Mouse (Mus musculus): ENCODE measurements around the gene Pecam1. TPM values are rescaled to one million over a fixed set of nuclear protein-coding genes. Genes with fewer than 3 reads are reported as not detected.
"Not testable (repeated sequence)": the region's sequence is repeated elsewhere in the genome, so short reads cannot be mapped to it uniquely, and the experiment has no call there.

Gene Pecam1
- polyA plus RNA-seq, 1 experiment from 2014 or later: 20.6 TPM

DNA sequence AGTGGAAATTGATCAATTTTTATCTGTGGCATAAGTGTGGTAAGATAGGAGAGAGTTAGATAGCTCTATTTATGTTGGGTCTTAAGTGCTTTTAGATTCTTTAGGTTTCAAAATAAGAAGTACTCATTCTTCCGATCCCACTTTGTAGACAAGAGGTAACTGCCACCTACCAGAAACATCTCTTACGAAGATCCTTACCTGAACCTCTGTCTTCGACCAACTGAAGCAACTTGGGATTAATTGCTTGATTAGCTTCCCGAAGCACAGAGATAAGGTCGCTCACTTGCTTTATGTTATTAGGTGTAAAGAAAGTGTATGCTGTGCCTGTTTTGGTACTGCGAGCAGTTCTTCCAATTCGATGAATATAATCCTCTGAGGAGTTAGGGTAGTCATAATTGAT lies 31.8 kb upstream of the Pecam1 start:
- Histone ChIP-seq H3K36me3 (peaks cover 66% of the 10 kb centered on the region), H3K4me1 (replicated peaks) (peaks cover 68% of the 10 kb centered on the region)
- not testable (repeated sequence) for H3K27me3 ChIP-seq; H3K9me3 ChIP-seq; H3K4me3 ChIP-seq; H3K9ac ChIP-seq; H3K27ac ChIP-seq (replicated peaks); H3K4me2 ChIP-seq; ATAC-seq (ENCODE audit: low read depth)
- 91% methylated on average over 7 of the region's 7 CpGs for WGBS

- peaks cover 67% of the 10 kb centered on the region for H3K36me3 ChIP-seq
- no peaks in the 10 kb centered on the region for H3K27me3 ChIP-seq
- no peaks in the 10 kb centered on the region for H3K9me3 ChIP-seq
- no peak overlapping the region for H3K4me2 ChIP-seq
- no peak overlapping the region for H3K27ac ChIP-seq (replicated peaks)
- no peak overlapping the region for H3K4me3 ChIP-seq
- WGBS: 81% methylated on average over 6 of the region's 6 CpGs
- no peak overlapping the region for H3K9ac ChIP-seq
- ATAC-seq (ENCODE audit: low read depth): no peak
- peaks cover 55% of the 10 kb centered on the region for H3K4me1 ChIP-seq (replicated peaks)
Measured at GRCm38 (mm10) chr11:106780590-106781220, 30.3 kb upstream of the Pecam1 start.

- no peaks in the 10 kb centered on the region for H3K27me3 ChIP-seq
- peak; percentile 12 for ATAC-seq (ENCODE audit: low read depth)
- H3K4me3 ChIP-seq: no peak overlapping the region
- H3K4me2 ChIP-seq: peak overlapping the region; percentile 91
- H3K36me3 ChIP-seq: peaks cover 65% of the 10 kb centered on the region
- WGBS: 71% methylated on average over 4 of the region's 4 CpGs
- H3K27ac ChIP-seq (replicated peaks): peak overlapping the region; percentile 94; the same call in 1 of the 2 replicates
- no peaks in the 10 kb centered on the region for H3K9me3 ChIP-seq
- H3K9ac ChIP-seq: no peak overlapping the region
- H3K4me1 ChIP-seq (replicated peaks): peaks cover 49% of the 10 kb centered on the region
Measured at GRCm38 (mm10) chr11:106780089-106780425, 29.6 kb upstream of the Pecam1 start.

DNA sequence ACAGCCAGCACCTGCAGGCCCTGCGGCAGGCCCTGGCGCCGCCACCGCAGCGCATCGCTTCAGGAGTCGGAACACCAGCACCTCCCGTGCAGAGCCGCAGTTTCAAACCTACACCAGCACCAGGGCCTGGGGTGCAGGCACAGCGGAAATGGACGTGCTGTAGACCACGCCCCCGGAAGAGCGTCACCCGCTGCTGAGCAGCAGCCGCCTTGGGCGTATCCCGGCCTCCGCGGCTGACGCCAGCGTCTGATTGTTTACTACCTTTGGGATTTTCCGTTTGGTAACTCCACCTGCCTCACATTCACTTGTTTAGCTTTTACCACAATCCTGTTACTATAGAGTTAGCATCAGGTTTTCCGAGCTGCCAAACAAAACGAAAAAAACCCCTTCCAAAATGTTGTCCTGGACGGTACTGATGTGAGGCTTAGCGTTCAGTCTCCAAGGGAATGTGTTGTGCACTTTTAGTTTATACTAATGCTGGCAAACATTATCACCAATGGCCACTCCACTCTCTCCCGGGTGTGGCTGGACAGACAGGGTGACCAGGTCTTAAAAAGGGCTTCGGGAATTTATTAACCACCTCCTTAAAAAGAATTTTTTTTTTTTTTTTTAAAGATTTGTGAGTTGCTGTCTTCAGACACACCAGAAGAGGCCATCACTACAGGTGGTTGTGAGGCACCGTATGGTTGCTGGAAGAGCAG lies 29.1 kb upstream of the Pecam1 start, which contains the start of gene Polg2:
TSS of gene Polg2 (minus strand) at position 150 of the 701 bp plus-strand sequence.
- peak; percentile 99 for ATAC-seq (ENCODE audit: low read depth)
- WGBS: 1% methylated on average over 30 of the region's 30 CpGs
- peaks cover 65% of the 10 kb centered on the region for H3K36me3 ChIP-seq
- H3K9ac ChIP-seq: peak within 1 kb of the TSS; percentile 94
- no peaks in the 10 kb centered on the region for H3K27me3 ChIP-seq
- peak within 1 kb of the TSS; percentile 78 for H3K4me3 ChIP-seq
- H3K27ac ChIP-seq (replicated peaks): peak within 1 kb of the TSS; percentile 94
- H3K4me2 ChIP-seq: peak within 1 kb of the TSS; percentile 91
- peaks cover 45% of the 10 kb centered on the region for H3K4me1 ChIP-seq (replicated peaks)
- H3K9me3 ChIP-seq: no peaks in the 10 kb centered on the region

DNA sequence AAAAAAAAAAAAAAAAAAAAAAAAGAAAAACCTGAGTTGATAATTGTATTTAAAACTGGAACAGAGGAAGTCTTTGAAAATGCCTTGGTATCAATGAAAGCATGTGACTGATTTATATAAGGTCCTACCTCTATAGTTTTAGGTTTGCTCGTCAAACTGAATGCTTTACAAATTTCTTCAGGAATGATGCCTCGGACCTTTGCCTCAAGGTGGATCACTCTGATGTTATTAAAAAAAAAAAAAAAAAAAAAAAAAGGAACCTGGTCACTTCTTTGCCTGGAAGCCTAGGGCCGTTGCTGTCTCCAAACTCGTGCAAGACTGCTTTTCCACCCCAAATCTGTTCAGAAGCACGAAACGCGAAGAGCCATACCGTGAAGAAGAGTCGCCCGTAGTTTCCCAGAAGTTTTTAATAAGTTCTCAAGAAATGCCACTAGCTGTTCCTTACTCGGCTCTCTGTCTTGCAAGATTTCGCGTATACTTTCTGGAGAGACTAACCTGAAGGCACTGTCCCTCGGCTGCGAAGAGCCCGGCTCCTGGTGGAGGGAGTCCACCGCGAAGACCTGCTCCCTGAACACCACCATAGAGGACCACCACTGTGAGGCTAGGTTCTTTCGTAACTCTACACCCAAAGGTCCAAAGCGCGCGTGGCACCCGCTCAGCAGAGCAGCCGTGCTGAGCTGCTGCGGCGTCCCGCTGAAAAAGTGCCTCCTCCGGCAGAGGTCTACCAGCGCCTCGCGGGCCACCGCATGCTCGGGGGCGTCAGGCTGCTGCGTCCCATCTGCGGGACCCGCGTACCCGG lies 28.4 kb upstream of the Pecam1 start:
- H3K27me3 ChIP-seq: no peaks in the 10 kb centered on the region
- H3K9me3 ChIP-seq: no peaks in the 10 kb centered on the region
- H3K36me3 ChIP-seq: peaks cover 65% of the 10 kb centered on the region
- H3K4me3 ChIP-seq: peak overlapping the region; percentile 78
- H3K4me1 ChIP-seq (replicated peaks): peaks cover 40% of the 10 kb centered on the region
- peak; percentile 85 for ATAC-seq (ENCODE audit: low read depth)
- 2% methylated on average over 39 of the region's 39 CpGs for WGBS
- H3K9ac ChIP-seq: peak overlapping the region; percentile 94
- peak overlapping the region; percentile 91 for H3K4me2 ChIP-seq
- peak overlapping the region; percentile 94 for H3K27ac ChIP-seq (replicated peaks)

GRCm38 (mm10) chr11:106778132-106778531 lies 27.7 kb upstream of the Pecam1 start:
- Histone ChIP-seq H3K27me3 (no peaks in the 10 kb centered on the region), H3K9ac (no peak overlapping the region), H3K4me2 (peak overlapping the region; percentile 91), H3K36me3 (peaks cover 65% of the 10 kb centered on the region), H3K4me1 (replicated peaks) (peaks cover 35% of the 10 kb centered on the region), H3K27ac (replicated peaks) (no peak overlapping the region), H3K4me3 (0 out of 2 replicates have a peak overlapping the region, but pooled peaks have one; percentile 78), H3K9me3 (no peaks in the 10 kb centered on the region)
- 95% methylated on average over 7 of the region's 7 CpGs for WGBS
- no peak for ATAC-seq (ENCODE audit: low read depth)

DNA sequence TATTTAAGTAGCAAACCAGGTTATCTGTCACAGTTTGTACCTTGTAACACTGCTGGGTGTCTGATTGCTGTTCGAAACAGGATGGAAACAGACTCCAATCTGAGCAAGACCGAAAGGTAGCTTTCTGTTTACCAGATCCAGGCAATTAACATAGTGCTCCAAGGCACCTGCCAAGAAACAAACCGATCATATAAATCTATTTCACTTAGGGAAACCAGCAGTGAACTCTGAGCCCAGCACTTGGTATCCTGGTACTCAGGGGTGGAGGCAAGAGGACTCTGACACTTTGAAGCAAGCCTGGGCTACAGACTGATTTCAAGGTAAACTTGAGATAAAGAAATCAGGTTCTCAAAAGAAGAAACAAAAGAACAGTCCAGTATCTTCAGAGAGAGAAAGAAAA lies 27.0 kb upstream of the Pecam1 start:
- no peak for ATAC-seq (ENCODE audit: low read depth)
- Histone ChIP-seq H3K4me3 (no peak overlapping the region), H3K9ac (peak overlapping the region; percentile 22; the same call in 1 of the 2 replicates), H3K36me3 (peaks cover 65% of the 10 kb centered on the region), H3K4me1 (replicated peaks) (peaks cover 27% of the 10 kb centered on the region), H3K9me3 (no peaks in the 10 kb centered on the region), H3K27me3 (no peaks in the 10 kb centered on the region), H3K27ac (replicated peaks) (no peak overlapping the region), H3K4me2 (no peak overlapping the region)
- 93% methylated on average over 3 of the region's 3 CpGs for WGBS

- H3K4me3 ChIP-seq: no peak overlapping the region
- H3K4me2 ChIP-seq: no peak overlapping the region
- WGBS: 94% methylated on average over 4 of the region's 4 CpGs
- ATAC-seq (ENCODE audit: low read depth): no peak
- no peaks in the 10 kb centered on the region for H3K9me3 ChIP-seq
- peaks cover 65% of the 10 kb centered on the region for H3K36me3 ChIP-seq
- peaks cover 23% of the 10 kb centered on the region for H3K4me1 ChIP-seq (replicated peaks)
- H3K27ac ChIP-seq (replicated peaks): no peak overlapping the region
- H3K27me3 ChIP-seq: no peaks in the 10 kb centered on the region
- no peak overlapping the region for H3K9ac ChIP-seq
Measured at GRCm38 (mm10) chr11:106776960-106777359, 26.5 kb upstream of the Pecam1 start.

GRCm38 (mm10) chr11:106773061-106773460 lies 22.6 kb upstream of the Pecam1 start:
- H3K36me3 ChIP-seq: peaks cover 79% of the 10 kb centered on the region
- no peak overlapping the region for H3K4me3 ChIP-seq
- ATAC-seq (ENCODE audit: low read depth): no peak
- H3K4me1 ChIP-seq (replicated peaks): peaks cover 8% of the 10 kb centered on the region
- WGBS: 93% methylated on average over 9 of the region's 9 CpGs
- H3K4me2 ChIP-seq: no peak overlapping the region
- H3K27ac ChIP-seq (replicated peaks): no peak overlapping the region
- no peak overlapping the region for H3K9ac ChIP-seq
- no peaks in the 10 kb centered on the region for H3K9me3 ChIP-seq
- H3K27me3 ChIP-seq: no peaks in the 10 kb centered on the region

DNA sequence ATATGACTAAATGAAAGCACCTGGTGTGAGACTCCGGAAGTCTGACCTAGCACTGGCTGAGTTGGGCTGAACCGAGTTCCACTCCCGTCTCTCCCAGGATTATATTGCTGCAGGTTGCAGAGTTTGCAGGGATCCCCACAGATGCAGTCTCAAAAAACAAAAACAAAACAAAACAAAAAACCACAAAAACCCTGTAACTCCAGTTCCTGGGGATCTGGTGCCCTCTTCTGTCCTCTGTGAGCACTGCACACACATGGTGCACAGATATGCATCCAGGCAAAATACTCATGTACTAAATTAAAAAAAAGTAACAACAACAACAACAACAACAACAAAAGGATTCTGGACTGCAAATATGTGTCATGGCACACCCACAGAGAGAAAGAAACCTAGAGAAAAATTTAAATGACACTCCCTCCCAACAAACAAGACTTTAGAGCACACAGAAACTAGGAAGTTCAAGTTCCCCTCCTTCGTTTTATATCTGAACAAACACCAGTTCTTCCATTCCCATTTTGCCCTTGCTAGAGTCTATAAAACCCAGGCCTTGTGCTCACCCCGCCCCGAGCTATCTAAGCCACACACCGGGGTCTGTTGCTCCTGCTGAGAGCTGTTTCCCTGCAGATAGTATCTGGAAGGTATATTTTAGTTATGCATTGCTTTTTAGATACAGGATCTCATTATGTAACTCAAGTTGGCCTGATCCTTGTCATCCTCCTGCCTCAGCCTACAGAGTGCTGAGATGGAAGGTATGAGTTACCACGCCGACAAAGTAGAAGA lies 20.0 kb upstream of the Pecam1 start:
- no peak for ATAC-seq (ENCODE audit: low read depth)
- Histone ChIP-seq H3K36me3 (peaks cover 86% of the 10 kb centered on the region), H3K4me1 (replicated peaks) (no peaks in the 10 kb centered on the region), H3K4me3 (no peak overlapping the region), H3K9ac (no peak overlapping the region), H3K27ac (replicated peaks) (no peak overlapping the region), H3K4me2 (no peak overlapping the region), H3K9me3 (no peaks in the 10 kb centered on the region), H3K27me3 (no peaks in the 10 kb centered on the region)
- 96% methylated on average over 9 of the region's 9 CpGs for WGBS

- H3K36me3 ChIP-seq: peaks cover 58% of the 10 kb centered on the region
- no peak overlapping the region for H3K4me2 ChIP-seq
- H3K4me1 ChIP-seq (replicated peaks): peaks cover 7% of the 10 kb centered on the region; the same call in 1 of the 2 replicates
- H3K9ac ChIP-seq: no peak overlapping the region
- no peak for ATAC-seq (ENCODE audit: low read depth)
- H3K9me3 ChIP-seq: no peaks in the 10 kb centered on the region
- no peak overlapping the region for H3K27ac ChIP-seq (replicated peaks)
- no peak overlapping the region for H3K4me3 ChIP-seq
- 91% methylated on average over 4 of the region's 4 CpGs for WGBS
- no peaks in the 10 kb centered on the region for H3K27me3 ChIP-seq
Measured at GRCm38 (mm10) chr11:106767516-106767915, 17.1 kb upstream of the Pecam1 start.

Data from neural tube, embryonic 13.5 days (tissue).